Mouse (Mus musculus): ENCODE measurements around the gene Vmn1r27.

Vmn1r27 gene

GRCm38 (mm10) chr6:58218721-58219120 is at the start of gene Vmn1r27:
Gene Vmn1r27, minus strand, starts transcription at chr6:58218821.
- in situ Hi-C loops (cut with MboI; ENCODE audit: low sequenced_read_pairs) = no loop called here

GRCm38 (mm10) chr6:58261737-58262136 is 43.1 kb upstream of the Vmn1r27 start, which contains the start of gene Vmn1r28:
Gene Vmn1r28, plus strand, starts transcription at chr6:58262037.
- in situ Hi-C loops (cut with MboI; ENCODE audit: low sequenced_read_pairs) = no loop called here

- in situ Hi-C loops (cut with MboI; ENCODE audit: low sequenced_read_pairs) = no loop called here
Observed at GRCm38 (mm10) chr6:58216119-58216518, 2.5 kb downstream of the Vmn1r27 start.

Measured in CH12F3 (cell line).